Mouse (Mus musculus): ENCODE measurements around the gene Baiap2. TPM values are rescaled to one million over a fixed set of nuclear protein-coding genes. Genes with fewer than 3 reads are reported as not detected.

Baiap2 gene
- polyA plus RNA-seq, 1 experiment from 2014 or later: 10.2 TPM

DNA sequence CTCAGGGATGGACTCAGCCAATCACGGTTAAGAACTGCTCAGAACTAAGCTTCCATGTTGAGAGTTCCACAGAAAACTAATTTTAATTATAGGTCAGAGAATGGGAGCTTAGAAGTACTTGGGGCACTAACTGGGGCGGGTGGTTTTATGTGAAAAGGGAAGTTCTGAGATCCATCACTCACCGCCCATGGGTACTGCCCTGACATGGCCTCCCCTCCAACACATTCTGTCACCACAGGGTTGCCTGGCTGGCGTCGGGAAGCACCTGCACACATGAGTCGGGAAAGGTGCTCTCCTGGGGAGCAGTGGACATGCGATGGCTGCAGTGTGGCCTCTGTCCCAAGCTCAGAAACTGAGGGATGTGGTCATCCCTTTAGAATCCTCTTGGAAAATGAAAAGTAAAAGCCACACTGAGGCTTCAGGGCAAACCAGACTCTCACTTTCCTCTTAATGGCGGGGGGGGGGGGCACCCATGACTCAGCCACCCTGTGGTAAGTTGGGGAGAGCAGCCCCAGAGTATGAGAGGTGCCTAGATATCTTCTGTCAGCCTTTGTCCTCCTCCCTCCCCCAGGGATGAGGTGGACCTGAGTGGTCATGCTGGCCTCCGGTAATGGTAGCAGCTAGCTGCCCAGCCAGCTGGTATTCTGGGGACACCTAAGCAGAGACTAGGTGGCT lies 44.3 kb downstream of the Baiap2 start:
- no peaks in the 10 kb centered on the region for H3K9me3 ChIP-seq
- 89% methylated on average over 9 of the region's 9 CpGs for WGBS
- no peak for ATAC-seq (ENCODE audit: low FRiP score, low read depth)
- H3K9ac ChIP-seq (replicated peaks): no peak overlapping the region
- peaks cover 5% of the 10 kb centered on the region; the same call in 1 of the 2 replicates for H3K27me3 ChIP-seq
- no peak overlapping the region for H3K4me3 ChIP-seq
- H3K36me3 ChIP-seq: no peaks in the 10 kb centered on the region
- no peak overlapping the region for H3K4me2 ChIP-seq (replicated peaks)
- peaks cover 33% of the 10 kb centered on the region for H3K4me1 ChIP-seq
- H3K27ac ChIP-seq (replicated peaks): no peak overlapping the region

DNA sequence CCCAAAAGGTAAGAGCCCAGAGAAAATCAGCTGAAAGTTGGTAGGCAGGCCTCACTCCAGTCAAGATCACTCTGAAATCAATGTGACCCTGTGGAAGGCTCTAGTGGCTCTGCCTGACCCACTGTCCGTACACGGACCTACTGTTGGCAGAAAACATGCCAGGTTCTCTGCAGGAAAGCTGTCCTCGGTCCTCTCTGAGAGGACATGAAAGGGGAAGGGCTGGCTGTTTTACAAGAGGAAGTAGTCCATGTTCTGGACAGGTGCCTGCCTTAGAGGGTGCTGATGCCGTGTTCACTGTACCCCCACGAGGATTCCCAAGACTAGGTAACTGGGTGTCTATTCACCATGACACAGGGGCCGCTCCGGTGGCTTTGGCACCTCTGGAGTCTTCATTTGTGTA lies 45.3 kb downstream of the Baiap2 start:
- Histone ChIP-seq H3K27ac (replicated peaks) (no peak overlapping the region), H3K4me3 (no peak overlapping the region), H3K4me1 (peaks cover 33% of the 10 kb centered on the region), H3K9me3 (no peaks in the 10 kb centered on the region), H3K9ac (replicated peaks) (no peak overlapping the region), H3K4me2 (replicated peaks) (no peak overlapping the region), H3K27me3 (peaks cover 5% of the 10 kb centered on the region; the same call in 1 of the 2 replicates), H3K36me3 (no peaks in the 10 kb centered on the region)
- 84% methylated on average over 7 of the region's 7 CpGs for WGBS
- ATAC-seq (ENCODE audit: low FRiP score, low read depth): no peak

DNA sequence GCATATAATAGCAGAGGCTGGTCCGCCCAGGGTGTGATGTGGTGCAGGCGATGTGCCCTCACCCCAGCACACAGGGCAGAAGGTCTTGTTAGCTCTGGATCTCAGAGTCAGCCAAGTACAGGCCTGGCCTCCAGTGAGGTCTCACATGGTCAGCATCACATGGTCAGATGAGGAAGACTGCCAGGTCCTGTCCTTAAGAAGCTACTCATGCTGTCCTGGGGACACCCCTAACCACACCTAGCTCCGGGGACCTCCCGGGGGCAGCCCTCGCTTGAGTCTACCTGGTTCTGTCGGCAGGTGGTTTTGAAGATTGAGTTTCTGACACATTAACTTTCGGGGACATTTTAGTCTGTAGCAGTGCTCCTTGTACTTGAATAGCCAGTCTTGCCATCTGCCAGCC lies 45.8 kb downstream of the Baiap2 start:
- Histone ChIP-seq H3K27ac (replicated peaks) (no peak overlapping the region), H3K4me3 (no peak overlapping the region), H3K36me3 (no peaks in the 10 kb centered on the region), H3K4me2 (replicated peaks) (no peak overlapping the region), H3K27me3 (peaks cover 5% of the 10 kb centered on the region; the same call in 1 of the 2 replicates), H3K4me1 (peaks cover 33% of the 10 kb centered on the region), H3K9me3 (no peaks in the 10 kb centered on the region), H3K9ac (replicated peaks) (no peak overlapping the region)
- 87% methylated on average over 7 of the region's 7 CpGs for WGBS
- ATAC-seq (ENCODE audit: low FRiP score, low read depth): no peak

DNA sequence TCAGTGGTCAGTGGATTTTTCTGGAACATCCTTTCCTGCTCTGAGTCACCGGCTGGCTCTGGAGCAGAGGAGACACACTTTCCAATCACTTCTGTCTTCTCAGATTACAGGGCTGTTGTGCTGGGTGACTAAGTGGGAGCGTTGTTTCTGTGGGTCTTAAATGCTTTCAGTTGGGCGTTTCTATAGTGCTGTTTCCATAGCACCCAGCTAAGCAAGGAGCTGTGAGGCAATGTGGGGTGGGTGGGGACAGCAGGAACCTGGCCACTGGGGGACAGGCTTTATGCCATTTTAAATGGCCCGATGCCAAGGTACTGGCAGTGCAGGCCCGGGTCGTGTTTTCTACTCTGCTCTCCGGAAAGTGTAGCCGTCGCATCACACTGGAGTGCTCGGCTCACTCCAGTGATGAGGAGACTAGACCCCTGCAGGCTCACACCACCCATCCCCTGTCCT lies 46.6 kb downstream of the Baiap2 start:
- Histone ChIP-seq H3K27ac (replicated peaks) (peak overlapping the region; percentile 36), H3K4me3 (no peak overlapping the region), H3K27me3 (peaks cover 5% of the 10 kb centered on the region; the same call in 1 of the 2 replicates), H3K36me3 (no peaks in the 10 kb centered on the region), H3K4me1 (peaks cover 33% of the 10 kb centered on the region), H3K9me3 (no peaks in the 10 kb centered on the region), H3K9ac (replicated peaks) (peak overlapping the region; percentile 4; the same call in 1 of the 2 replicates), H3K4me2 (replicated peaks) (no peak overlapping the region)
- WGBS: 27% methylated on average over 10 of the region's 10 CpGs
- ATAC-seq (ENCODE audit: low FRiP score, low read depth): peak; percentile 28; the same call in 1 of the 2 replicates

DNA sequence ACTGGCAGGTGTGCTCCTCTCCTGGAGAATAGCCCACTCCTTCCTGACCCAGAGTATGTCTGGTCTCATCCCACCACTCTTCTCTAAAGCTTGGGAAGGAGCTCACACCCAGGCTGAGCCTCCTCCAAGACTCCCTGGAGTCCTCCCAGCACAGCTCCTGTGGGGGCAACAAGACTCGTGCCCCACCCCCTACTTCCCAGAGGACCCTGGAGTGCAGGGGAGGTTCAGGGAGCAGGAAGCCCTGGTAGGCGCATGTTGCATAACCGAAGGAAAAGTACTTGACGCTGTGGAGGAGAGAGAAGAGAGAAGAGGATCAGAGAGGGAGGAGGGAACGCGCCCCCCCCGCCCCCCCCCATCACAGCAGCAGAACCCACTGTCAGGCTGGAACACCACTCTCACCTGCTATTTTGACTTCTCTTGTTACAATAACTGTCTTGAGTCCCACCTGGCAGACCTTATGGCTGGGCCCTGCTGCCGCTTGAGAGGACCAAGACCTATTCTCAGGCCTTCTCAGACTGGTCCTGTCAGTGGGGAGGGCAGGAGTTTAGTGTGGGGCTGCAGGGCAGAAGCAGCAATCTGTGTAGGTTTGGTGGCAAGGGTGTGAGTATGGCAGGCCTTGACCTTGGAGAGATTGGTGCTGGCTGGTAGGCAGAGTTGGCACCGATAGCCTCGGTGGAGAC lies 48.2 kb downstream of the Baiap2 start:
- H3K4me2 ChIP-seq (replicated peaks): peak overlapping the region; percentile 6; the same call in 1 of the 2 replicates
- H3K9ac ChIP-seq (replicated peaks): 0 out of 2 replicates have a peak overlapping the region, but pooled peaks have one; percentile 12
- no peaks in the 10 kb centered on the region for H3K9me3 ChIP-seq
- no peak overlapping the region for H3K27ac ChIP-seq (replicated peaks)
- no peaks in the 10 kb centered on the region for H3K36me3 ChIP-seq
- H3K4me3 ChIP-seq: no peak overlapping the region
- peaks cover 33% of the 10 kb centered on the region for H3K4me1 ChIP-seq
- ATAC-seq (ENCODE audit: low FRiP score, low read depth): no peak; the same call in 1 of the 2 replicates
- H3K27me3 ChIP-seq: peaks cover 5% of the 10 kb centered on the region; the same call in 1 of the 2 replicates
- 60% methylated on average over 10 of the region's 10 CpGs for WGBS

DNA sequence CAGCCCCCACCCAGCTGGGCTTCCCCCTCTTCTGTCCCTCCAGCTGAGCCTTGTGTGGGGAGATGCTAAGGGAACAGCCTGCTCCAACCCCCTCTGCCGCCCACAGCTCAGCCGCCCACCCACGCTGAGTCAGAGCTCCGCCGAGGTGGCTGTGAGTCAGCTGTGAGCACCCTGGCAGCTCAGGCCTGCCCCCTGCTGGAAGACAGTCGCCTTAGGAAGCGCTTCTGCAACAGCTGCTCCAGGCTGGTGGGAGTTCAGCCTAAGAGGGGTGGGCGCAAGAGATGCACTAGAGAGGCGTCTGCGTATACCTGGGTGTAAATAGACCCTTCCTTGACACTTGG lies 48.7 kb downstream of the Baiap2 start:
- Histone ChIP-seq H3K27me3 (peaks cover 5% of the 10 kb centered on the region; the same call in 1 of the 2 replicates), H3K36me3 (no peaks in the 10 kb centered on the region), H3K27ac (replicated peaks) (no peak overlapping the region), H3K4me3 (no peak overlapping the region), H3K9me3 (no peaks in the 10 kb centered on the region), H3K4me2 (replicated peaks) (peak overlapping the region; percentile 6; the same call in 1 of the 2 replicates), H3K9ac (replicated peaks) (no peak overlapping the region), H3K4me1 (peaks cover 33% of the 10 kb centered on the region)
- WGBS: 16% methylated on average over 10 of the region's 10 CpGs
- ATAC-seq (ENCODE audit: low FRiP score, low read depth): peak; percentile 78

DNA sequence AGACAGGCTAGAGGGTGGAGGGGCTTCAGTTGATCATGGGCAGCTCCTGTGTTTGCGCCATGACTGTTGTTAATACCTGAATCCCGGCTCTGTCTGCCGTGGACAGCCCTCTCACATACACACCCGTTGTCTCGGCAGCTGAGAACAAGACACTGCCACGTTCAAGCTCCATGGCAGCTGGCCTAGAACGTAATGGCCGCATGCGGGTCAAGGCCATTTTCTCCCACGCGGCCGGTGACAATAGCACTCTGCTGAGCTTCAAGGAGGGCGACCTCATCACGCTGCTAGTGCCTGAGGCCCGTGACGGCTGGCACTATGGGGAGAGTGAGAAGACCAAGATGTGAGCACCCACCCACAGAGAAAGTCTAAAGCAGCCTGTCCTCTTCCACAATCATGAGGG lies 54.8 kb downstream of the Baiap2 start:
- H3K27ac ChIP-seq (replicated peaks): no peak overlapping the region
- H3K27me3 ChIP-seq: no peaks in the 10 kb centered on the region
- H3K4me1 ChIP-seq: peaks cover 2% of the 10 kb centered on the region
- ATAC-seq (ENCODE audit: low FRiP score, low read depth): no peak
- no peak overlapping the region for H3K9ac ChIP-seq (replicated peaks)
- WGBS: 88% methylated on average over 16 of the region's 16 CpGs
- no peak overlapping the region for H3K4me3 ChIP-seq
- H3K36me3 ChIP-seq: 0 out of 2 replicates have a peak, but pooled peaks cover 4% of the 10 kb centered on the region
- H3K4me2 ChIP-seq (replicated peaks): no peak overlapping the region
- H3K9me3 ChIP-seq: no peaks in the 10 kb centered on the region

DNA sequence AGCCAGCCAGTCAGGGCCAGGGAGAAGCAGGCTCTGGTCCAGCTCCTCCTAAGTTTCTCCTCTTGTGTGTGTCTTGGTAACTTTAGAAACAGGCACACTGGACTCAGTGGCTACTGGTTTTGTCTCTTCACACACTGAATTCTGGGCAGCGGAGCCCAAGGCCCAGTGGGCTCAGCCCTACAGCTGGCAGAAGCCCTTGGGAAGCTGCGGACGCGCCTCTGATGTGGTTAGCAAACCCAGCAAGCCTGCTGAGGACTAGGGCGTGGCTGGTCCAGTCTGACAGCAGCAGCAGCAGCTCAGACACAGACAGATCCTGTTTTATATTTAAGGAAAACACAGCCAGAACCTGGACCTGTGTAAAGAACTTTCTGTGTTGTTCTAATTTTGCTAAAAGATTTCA lies 59.5 kb downstream of the Baiap2 start:
- H3K27me3 ChIP-seq: no peaks in the 10 kb centered on the region
- no peaks in the 10 kb centered on the region for H3K9me3 ChIP-seq
- H3K4me2 ChIP-seq (replicated peaks): no peak overlapping the region
- 0 out of 2 replicates have a peak, but pooled peaks cover 2% of the 10 kb centered on the region for H3K36me3 ChIP-seq
- no peak overlapping the region for H3K4me3 ChIP-seq
- no peak overlapping the region for H3K9ac ChIP-seq (replicated peaks)
- no peak overlapping the region for H3K27ac ChIP-seq (replicated peaks)
- WGBS: 73% methylated on average over 5 of the region's 5 CpGs
- peaks cover 2% of the 10 kb centered on the region for H3K4me1 ChIP-seq
- no peak for ATAC-seq (ENCODE audit: low FRiP score, low read depth)

DNA sequence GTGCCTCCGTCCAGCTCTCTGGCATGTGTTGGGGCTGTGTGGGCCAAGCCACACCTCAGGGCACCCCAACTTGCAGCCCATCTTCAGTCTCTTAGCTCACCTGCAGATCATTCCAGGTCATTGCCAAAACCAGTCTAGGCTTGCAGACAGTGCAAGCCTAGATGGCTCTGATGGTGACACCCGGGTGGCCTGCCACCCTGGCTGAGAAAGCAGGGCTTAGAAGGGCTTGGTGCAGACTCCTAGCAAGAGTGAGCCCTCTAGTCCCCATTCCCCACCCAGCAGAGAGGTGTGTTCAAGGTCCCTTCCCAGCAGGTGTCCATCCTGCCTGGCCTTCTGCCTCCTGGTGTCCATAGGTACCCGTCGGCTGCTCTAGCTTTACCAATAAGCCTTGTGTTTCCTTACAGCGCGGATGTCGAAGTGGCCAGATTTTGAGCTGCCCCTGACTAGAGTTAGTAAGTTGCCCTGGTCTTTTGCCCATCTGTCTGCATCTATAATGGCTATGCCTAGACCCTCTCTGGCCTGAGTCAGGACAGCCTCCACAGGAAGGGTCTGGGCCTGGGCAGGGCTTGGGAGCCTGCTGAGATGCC lies 60.2 kb downstream of the Baiap2 start:
- no peak overlapping the region for H3K9ac ChIP-seq (replicated peaks)
- H3K36me3 ChIP-seq: no peaks in the 10 kb centered on the region
- no peak overlapping the region for H3K4me3 ChIP-seq
- WGBS: 91% methylated on average over 7 of the region's 7 CpGs
- no peak for ATAC-seq (ENCODE audit: low FRiP score, low read depth)
- H3K27me3 ChIP-seq: no peaks in the 10 kb centered on the region
- no peak overlapping the region for H3K4me2 ChIP-seq (replicated peaks)
- H3K9me3 ChIP-seq: no peaks in the 10 kb centered on the region
- H3K27ac ChIP-seq (replicated peaks): no peak overlapping the region
- H3K4me1 ChIP-seq: peaks cover 2% of the 10 kb centered on the region

DNA sequence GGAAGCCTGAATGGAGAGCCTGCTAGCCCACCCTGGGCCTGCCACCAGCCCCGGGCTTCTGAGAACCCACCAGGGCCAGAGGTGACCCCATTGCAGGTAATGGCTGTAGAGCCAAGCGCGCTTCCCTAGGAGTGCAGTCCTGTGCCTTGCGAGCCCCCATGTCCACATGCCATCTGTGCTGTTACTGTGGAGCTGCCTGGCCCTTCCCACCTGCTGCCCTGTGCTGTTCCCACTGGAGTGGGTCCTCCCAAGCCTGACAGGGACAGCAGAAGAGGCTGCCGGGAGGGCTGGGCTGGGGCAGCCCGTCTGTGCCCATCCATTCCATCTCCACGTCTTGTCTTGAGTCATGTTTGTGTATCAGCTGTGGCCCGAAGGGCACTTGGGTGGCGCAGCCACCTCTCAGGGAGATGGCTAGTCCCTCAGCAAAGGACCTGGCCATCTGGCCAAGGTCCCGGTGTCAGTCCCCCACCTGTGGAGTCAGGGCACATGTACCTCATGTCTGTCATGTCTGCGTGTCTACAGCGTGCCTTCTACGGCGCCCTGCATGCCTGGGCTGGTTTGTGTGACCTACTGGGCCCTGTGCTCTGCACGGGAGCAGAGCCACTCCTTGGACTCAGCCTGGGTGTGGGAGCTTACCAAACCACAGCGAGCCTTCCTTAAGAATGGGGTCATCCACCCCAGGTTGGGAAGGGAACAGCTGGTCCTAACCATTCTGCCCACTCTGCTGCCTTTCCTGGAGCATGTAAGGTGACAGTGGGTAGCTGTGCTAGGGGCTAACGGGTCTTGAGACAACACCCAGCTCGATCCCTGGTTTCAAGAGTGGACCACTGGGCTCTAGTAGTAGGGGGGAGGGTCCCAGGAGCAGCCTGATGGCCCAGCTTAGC lies 63.1 kb downstream of the Baiap2 start:
- H3K27me3 ChIP-seq: peaks cover under 1% of the 10 kb centered on the region; the same call in 1 of the 2 replicates
- WGBS: 90% methylated on average over 18 of the region's 18 CpGs
- H3K9ac ChIP-seq (replicated peaks): no peak overlapping the region
- H3K4me3 ChIP-seq: no peak overlapping the region
- peaks cover 2% of the 10 kb centered on the region for H3K4me1 ChIP-seq
- ATAC-seq (ENCODE audit: low FRiP score, low read depth): no peak
- no peak overlapping the region for H3K27ac ChIP-seq (replicated peaks)
- no peak overlapping the region for H3K4me2 ChIP-seq (replicated peaks)
- no peaks in the 10 kb centered on the region for H3K36me3 ChIP-seq
- H3K9me3 ChIP-seq: no peaks in the 10 kb centered on the region

DNA sequence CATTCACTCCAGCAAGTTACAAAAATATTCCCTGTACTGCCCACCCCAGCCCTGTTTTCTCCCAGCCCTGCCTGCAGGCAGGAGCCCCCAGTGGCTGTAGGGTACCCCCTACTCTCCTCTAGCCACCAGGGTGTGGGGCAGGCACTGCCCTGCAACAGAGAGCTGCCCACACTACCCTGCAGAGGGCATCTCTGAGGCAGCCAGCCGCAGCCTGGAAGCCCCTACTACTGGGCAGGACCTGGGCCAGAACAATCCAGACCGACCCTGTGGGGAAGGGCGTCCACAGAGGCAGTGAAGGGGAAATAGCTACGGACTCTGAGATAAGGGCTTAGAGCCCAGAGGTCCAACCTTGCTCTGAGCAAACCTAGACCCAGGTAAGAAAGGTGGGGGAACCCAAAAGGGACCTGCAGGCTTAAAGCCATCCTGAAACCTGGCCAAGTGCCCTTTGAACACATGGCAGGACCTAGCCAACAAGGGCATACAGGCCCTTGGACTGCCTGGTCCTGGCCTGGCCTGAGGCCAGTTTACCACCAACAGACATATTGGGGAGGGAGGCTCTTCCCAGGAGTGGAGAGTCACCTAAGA lies 65.0 kb downstream of the Baiap2 start:
- Histone ChIP-seq H3K27ac (replicated peaks) (no peak overlapping the region), H3K4me1 (peaks cover 14% of the 10 kb centered on the region), H3K36me3 (no peaks in the 10 kb centered on the region), H3K4me3 (no peak overlapping the region), H3K9ac (replicated peaks) (no peak overlapping the region), H3K27me3 (peaks cover 18% of the 10 kb centered on the region), H3K9me3 (no peaks in the 10 kb centered on the region), H3K4me2 (replicated peaks) (no peak overlapping the region)
- 81% methylated on average over 4 of the region's 4 CpGs for WGBS
- no peak for ATAC-seq (ENCODE audit: low FRiP score, low read depth)

Measured in midbrain, embryonic 12.5 days (tissue).